Mouse (Mus musculus) adrenal gland, postnatal 14 days (tissue): ENCODE data around the gene Acbd4. TPM values are rescaled to one million over a fixed set of nuclear protein-coding genes. Genes with fewer than 3 reads are reported as not detected.

ENCODE experiments used
- DNase-seq: peaks from one replicate; pipeline ENCODE4 v3.0.0; 2021; ENCODE audit warnings: mixed read lengths
- total RNA-seq: library from RNA; stranded (reverse); gene quantifications from 2 replicates; pipeline ENCODE4 v1.2.3, GENCODE M21; 2021

The Acbd4 gene
- total RNA-seq, 1 experiment from 2014 or later = 84.9 TPM

- DNase-seq = peak; percentile 89
Measured at GRCm38 (mm10) chr11:103142441-103143182, 41.1 kb downstream of the Acbd4 start.

- DNase-seq = peak; percentile 62
Measured at GRCm38 (mm10) chr11:103144309-103145285, 43.1 kb downstream of the Acbd4 start.

DNA sequence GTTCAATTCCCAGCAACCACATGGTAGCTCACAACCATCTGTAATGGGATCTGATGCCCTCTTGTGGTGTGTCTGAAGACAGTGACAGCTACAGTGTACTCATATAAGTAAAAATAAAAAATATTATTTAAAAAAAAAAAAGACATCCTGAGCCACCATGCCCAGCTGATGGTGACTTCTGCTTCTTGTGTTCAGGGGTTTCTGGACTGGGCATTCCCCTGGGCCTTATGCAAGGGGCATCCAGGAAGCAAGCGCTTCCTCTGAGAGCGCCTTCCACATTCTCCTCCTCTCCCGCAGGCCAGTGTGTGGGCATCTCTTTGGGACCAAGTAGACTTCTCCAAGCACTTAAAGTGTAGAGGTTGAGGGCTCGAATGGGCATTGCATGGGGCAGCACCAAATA, 44.9 kb downstream of the Acbd4 start:
- DNase-seq = no peak

DNA sequence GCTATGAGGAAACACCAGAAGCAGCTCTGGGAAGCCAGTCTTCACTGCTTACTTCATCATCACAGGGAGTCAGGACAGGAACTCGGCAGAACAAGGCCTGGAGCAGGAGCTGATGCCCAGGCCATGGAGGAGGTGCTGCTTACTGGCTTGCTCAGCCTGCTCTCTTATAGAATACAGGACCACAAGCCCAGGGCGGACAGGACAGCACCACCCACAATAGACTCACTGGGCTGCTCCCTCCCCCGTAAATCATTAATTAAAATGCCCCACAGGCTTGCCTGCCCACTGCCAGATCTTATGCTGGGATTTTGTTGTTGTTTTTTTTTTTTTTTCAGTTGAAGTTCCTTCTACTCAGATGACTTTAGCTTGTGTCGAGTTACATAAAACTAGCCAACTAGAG, 46.3 kb downstream of the Acbd4 start:
- DNase-seq = no peak

DNA sequence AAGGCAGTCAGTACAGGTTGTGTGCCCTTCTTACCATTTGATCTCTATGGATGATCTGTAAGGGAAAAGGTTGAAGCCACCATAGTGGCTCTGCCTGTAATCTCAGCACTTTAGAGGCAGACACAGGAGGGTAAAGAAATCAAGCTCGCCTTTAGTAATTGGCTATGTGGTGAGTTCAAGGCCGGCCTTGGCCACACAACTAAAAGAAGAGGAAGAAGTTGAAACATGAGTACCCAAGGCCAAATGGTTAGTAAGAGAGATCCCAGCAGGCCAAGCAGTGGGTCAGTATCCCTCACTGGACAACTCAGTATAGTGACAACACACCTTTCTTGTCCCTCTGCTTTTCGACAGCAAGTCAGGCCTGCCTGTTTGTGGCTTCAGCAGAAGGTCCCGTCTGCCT, 48.3 kb downstream of the Acbd4 start:
- no peak for DNase-seq

- peak; percentile 99 for DNase-seq
Measured at GRCm38 (mm10) chr11:103158621-103159478, 57.4 kb downstream of the Acbd4 start.

GRCm38 (mm10) chr11:103160738-103161137, 59.3 kb downstream of the Acbd4 start:
- no peak for DNase-seq

DNA sequence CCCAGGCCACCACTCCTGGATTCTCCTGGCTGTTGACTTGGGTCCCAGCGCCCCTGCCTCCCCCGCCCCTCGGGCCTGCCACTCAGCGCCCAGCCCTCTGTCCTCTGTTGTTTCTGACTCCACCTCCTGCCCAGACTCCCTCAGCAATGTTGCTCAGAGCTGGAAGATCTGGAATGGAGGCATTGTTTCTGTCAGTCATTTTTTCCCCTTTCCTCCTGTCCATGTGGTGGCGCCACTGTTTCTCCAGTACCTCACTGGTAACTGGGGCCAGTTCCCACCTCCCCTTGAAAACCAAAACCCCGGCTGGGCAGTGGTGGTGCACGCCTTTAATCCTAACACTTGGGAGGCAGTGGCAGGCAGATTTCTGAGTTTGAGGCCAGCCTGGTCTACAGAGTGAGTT, 60.0 kb downstream of the Acbd4 start:
- DNase-seq = no peak

Other genes with a start within 250 kb of the Acbd4 start
- gene Eftud2, start 220.7 kb upstream of the Acbd4 start, total RNA-seq = 79.9 and 96.2 TPM in 2 replicates
- gene Ccdc103, start 220.5 kb upstream of the Acbd4 start, total RNA-seq = 0.38 and 0.59 TPM in 2 replicates
- gene Fam187a, start 216.5 kb upstream of the Acbd4 start, total RNA-seq = not detected in 2 replicates
- gene Gfap, start 200.8 kb upstream of the Acbd4 start, total RNA-seq = 0.68 and 1.2 TPM in 2 replicates
- gene Kif18b, start 176.6 kb upstream of the Acbd4 start, total RNA-seq = 6.9 and 8.6 TPM in 2 replicates
- 35.3 TPM in 2 replicates for gene C1ql1, start 155.0 kb upstream of the Acbd4 start, total RNA-seq
- gene Nmt1, start 73.5 kb upstream of the Acbd4 start, total RNA-seq = 88.8 and 93.1 TPM in 2 replicates
- 65.0 and 66.3 TPM in 2 replicates for gene Dcakd, start 73.3 kb upstream of the Acbd4 start, total RNA-seq
- gene Plcd3, start within 50 bp of the Acbd4 start, total RNA-seq = 9.3 and 11.2 TPM in 2 replicates
- gene Hexim1, start 14.5 kb downstream of the Acbd4 start, total RNA-seq = 57.8 and 62.1 TPM in 2 replicates
- gene Hexim2, start 30.7 kb downstream of the Acbd4 start, total RNA-seq = 3.9 and 5.6 TPM in 2 replicates
- 14.4 and 30.4 TPM in 2 replicates for gene Fmnl1, start 69.4 kb downstream of the Acbd4 start, total RNA-seq
- 0.45 and 0.93 TPM in 2 replicates for gene 1700023F06Rik, start 106.9 kb downstream of the Acbd4 start, total RNA-seq
- not detected in 2 replicates for gene Spata32, start 116.8 kb downstream of the Acbd4 start, total RNA-seq
- gene Map3k14, start 165.8 kb downstream of the Acbd4 start, total RNA-seq = 6.5 and 8.7 TPM in 2 replicates